Comparison of ENCODE assay signal across 24 mouse cellular contexts in genomic region chr11:75265545-75265944, GRCm38 (mm10).
DNase-seq lines count a peak whose midpoint lies in the region; ATAC-seq and TF ChIP-seq lines count a peak whose summit lies in the region.
"Had no signal": no experiment of that assay in that cellular context is flagged by ENCODE, and none has a peak within 500 bp of the region (broad histone marks: within the 10 kb centered on the region; RNA-seq: fewer than 3 reads in every experiment).

No protein-coding gene starts in this region.

- no peaks in the 10 kb centered on the region for H3K27me3 ChIP-seq in intestine, embryonic 16.5 days (replicated peaks; ENCODE audit: control insufficient read depth, insufficient read depth, low read length)
- H3K27me3 ChIP-seq in intestine, embryonic 15.5 days (replicated peaks) = no peaks in the 10 kb centered on the region
- peaks cover 54% of the 10 kb centered on the region for H3K27me3 ChIP-seq in E14TG2a.4 (ENCODE audit: insufficient read depth, low read length)
- 0 out of 2 replicates have a peak, but pooled peaks cover 7% of the 10 kb centered on the region for H3K27me3 ChIP-seq in limb, embryonic 10.5 days (ENCODE audit: low read depth, poor library complexity, severe bottlenecking)
- H3K27me3 ChIP-seq: embryonic facial prominence, embryonic 15.5 days; limb, embryonic 15.5 days; liver, embryonic 15.5 days; lung, embryonic 15.5 days had no signal

- H3K36me3 ChIP-seq in intestine, embryonic 16.5 days (ENCODE audit: control insufficient read depth, insufficient read depth, low read length) = no peaks in the 10 kb centered on the region
- no peaks in the 10 kb centered on the region for H3K36me3 ChIP-seq in intestine, embryonic 15.5 days
- H3K36me3 ChIP-seq in E14TG2a.4 (ENCODE audit: insufficient read depth, low read length) = no peaks in the 10 kb centered on the region
- H3K36me3 ChIP-seq in limb, embryonic 10.5 days = no peaks in the 10 kb centered on the region
- H3K36me3 ChIP-seq: embryonic facial prominence, embryonic 15.5 days; limb, embryonic 15.5 days; liver, embryonic 15.5 days; lung, embryonic 15.5 days had no signal

- H3K9ac ChIP-seq in intestine, embryonic 16.5 days (ENCODE audit: low read depth, low read length) = 0 out of 2 replicates have a peak overlapping the region, but pooled peaks have one; percentile 24
- no peak overlapping the region for H3K9ac ChIP-seq in intestine, embryonic 15.5 days
- H3K9ac ChIP-seq: embryonic facial prominence, embryonic 15.5 days; hindbrain, embryonic 14.5 days; limb, embryonic 15.5 days; liver, embryonic 15.5 days; lung, embryonic 15.5 days had no signal

- H3K4me1 ChIP-seq in intestine, embryonic 16.5 days (ENCODE audit: control insufficient read depth, insufficient read depth, low read length) = peaks cover 15% of the 10 kb centered on the region
- H3K4me1 ChIP-seq in intestine, embryonic 15.5 days (replicated peaks) = peaks cover 13% of the 10 kb centered on the region
- H3K4me1 ChIP-seq in E14TG2a.4 (replicated peaks; ENCODE audit: low read depth, low read length) = peaks cover 36% of the 10 kb centered on the region
- H3K4me1 ChIP-seq in limb, embryonic 10.5 days = peaks cover 72% of the 10 kb centered on the region

- no peak for TF ChIP-seq CTCF in E14TG2a.4 (conservative IDR thresholded peaks at IDR 0.05; ENCODE audit: low read length)

- H3K4me2 ChIP-seq in intestine, embryonic 16.5 days (ENCODE audit: low read depth, low read length) = no peak overlapping the region
- no peak overlapping the region for H3K4me2 ChIP-seq in intestine, embryonic 15.5 days (replicated peaks)
- H3K4me2 ChIP-seq: embryonic facial prominence, embryonic 15.5 days; hindbrain, embryonic 14.5 days; limb, embryonic 15.5 days; liver, embryonic 15.5 days; lung, embryonic 15.5 days had no signal

- no peak for ATAC-seq in intestine, embryonic 16.5 days
- no peak for ATAC-seq in intestine, embryonic 15.5 days
- ATAC-seq: forebrain, embryonic 16.5 days; midbrain, embryonic 16.5 days had no signal

- H3K27ac ChIP-seq in intestine, embryonic 16.5 days (ENCODE audit: low read length) = no peak overlapping the region
- H3K27ac ChIP-seq in intestine, embryonic 15.5 days = no peak overlapping the region
- H3K27ac ChIP-seq in limb, embryonic 10.5 days = peak overlapping the region; percentile 82
- H3K27ac ChIP-seq: embryonic facial prominence, embryonic 15.5 days; hindbrain, embryonic 14.5 days; limb, embryonic 15.5 days; liver, embryonic 15.5 days; lung, embryonic 15.5 days had no signal

- no peaks in the 10 kb centered on the region for H3K9me3 ChIP-seq in intestine, embryonic 16.5 days (ENCODE audit: control insufficient read depth, low read length)
- no peaks in the 10 kb centered on the region for H3K9me3 ChIP-seq in intestine, embryonic 15.5 days
- H3K9me3 ChIP-seq in E14TG2a.4 (ENCODE audit: low read length) = no peaks in the 10 kb centered on the region
- no peaks in the 10 kb centered on the region for H3K9me3 ChIP-seq in limb, embryonic 10.5 days (replicated peaks)
- H3K9me3 ChIP-seq: embryonic facial prominence, embryonic 15.5 days; limb, embryonic 15.5 days; liver, embryonic 15.5 days; lung, embryonic 15.5 days; megakaryocyte, embryonic 14.5 days had no signal

- WGBS in intestine, embryonic 16.5 days = 73% methylated on average over 15 of the region's 15 CpGs
- 61% methylated on average over 15 of the region's 15 CpGs for WGBS in intestine, embryonic 15.5 days
- 54% methylated on average over 15 of the region's 15 CpGs for WGBS in limb, embryonic 10.5 days

- peak; percentile 45 for DNase-seq in 3134 (ENCODE audit: extremely low read depth, insufficient read length, low spot score)
- DNase-seq in limb, embryonic 10.5 days (ENCODE audit: low spot score) = peak; percentile 52
- no peak for DNase-seq in gastrocnemius, postnatal 25 days
- no peak for DNase-seq in adrenal gland, postnatal 4 days (ENCODE audit: low spot score in 2 of 2)
- DNase-seq: adrenal gland, adult 2 months; cerebellum, adult 18-20 months; embryo, embryonic 11 days; gastrocnemius, postnatal 10 days; heart, adult 11 months; layer of hippocampus, adult 9-11 months; lung, postnatal 36 days; thymus, adult 2 months; thymus, postnatal 4 days had no signal

- H3K4me3 ChIP-seq in intestine, embryonic 16.5 days (ENCODE audit: low read length) = no peak overlapping the region
- no peak overlapping the region for H3K4me3 ChIP-seq in intestine, embryonic 15.5 days (replicated peaks)
- H3K4me3 ChIP-seq in E14TG2a.4 (replicated peaks; ENCODE audit: low read length) = peak overlapping the region; percentile 60
- H3K4me3 ChIP-seq in limb, embryonic 10.5 days = peak overlapping the region; percentile 21; the same call in 1 of the 2 replicates
- H3K4me3 ChIP-seq: embryonic facial prominence, embryonic 15.5 days; limb, embryonic 15.5 days; liver, embryonic 15.5 days; lung, embryonic 15.5 days; megakaryocyte, embryonic 14.5 days had no signal

Comparison
In these comparisons a context has a peak if more than half of its experiments do, and no peak if none do; other contexts are left out.
1. H3K4me3 ChIP-seq: peak in E14TG2a.4 (single experiment) and limb, embryonic 10.5 days (single experiment); none in intestine, embryonic 16.5 days (single experiment) and intestine, embryonic 15.5 days (single experiment).
2. DNase-seq: peak in 3134 (single experiment) and limb, embryonic 10.5 days (single experiment); none in gastrocnemius, postnatal 25 days (single experiment) and adrenal gland, postnatal 4 days (0 of 2).